Mouse (Mus musculus) bone marrow, adult 2 months (tissue): ENCODE measurements around the gene Mrm3.

Source experiments
- CTCF ChIP-seq: fragments of 200-500 bp; IDR thresholded peaks from 2 replicates; pipeline ENCODE4 v1.5.1; 2011; ENCODE audit warnings: low read length, control low read depth; ENCODE audit not compliant: control insufficient read depth, insufficient read depth
- POLR2A ChIP-seq: fragments of 200-500 bp; IDR thresholded peaks from 2 replicates; pipeline ENCODE4 v1.6.1; 2011; ENCODE audit warnings: low read depth, mild to moderate bottlenecking, control low read depth, low read length, borderline replicate concordance; ENCODE audit not compliant: control insufficient read depth

GRCm38 (mm10) chr11:76268001-76268459, 24.5 kb downstream of the Mrm3 start:
- TF ChIP-seq CTCF, result no peak
- TF ChIP-seq POLR2A, result no peak
